Mouse (Mus musculus) brain, embryonic 14.5 days (tissue): ENCODE measurements around the gene Scd1.

Experiments
- CTCF ChIP-seq: fragments of 200-500 bp; IDR thresholded peaks from 2 replicates; pipeline ENCODE4 v1.5.1; 2012; ENCODE audit warnings: inconsistent platforms, mild to moderate bottlenecking, moderate library complexity, borderline replicate concordance; ENCODE audit not compliant: insufficient read depth, insufficient read length; ENCODE audit errors: extremely low read depth
- POLR2A ChIP-seq: fragments of 200-500 bp; IDR thresholded peaks from 2 replicates; pipeline ENCODE4 v1.6.1; 2012; ENCODE audit warnings: mild to moderate bottlenecking, inconsistent platforms, borderline replicate concordance; ENCODE audit not compliant: poor library complexity, insufficient read depth, insufficient read length, severe bottlenecking; ENCODE audit errors: extremely low read depth

GRCm38 (mm10) chr19:44358700-44359099 lies 49.0 kb downstream of the Scd1 start:
- TF ChIP-seq CTCF (no peak), POLR2A (no peak)
